Mouse (Mus musculus) MEL (cell line): ENCODE results near the gene Cflar.
A peak's percentile ranks its signal among the peaks of the same experiment; 100 is the strongest.

Experiments used
- CTCF ChIP-seq, 3 experiments: IDR thresholded peaks in 2 of 3; conservative IDR thresholded peaks in 1 of 3; 2 replicates each; pipeline ENCODE4 v1.5.1; 2011 to 2012; ENCODE audit warnings: low read length in 3 of 3, low read depth in 2 of 3, mild to moderate bottlenecking in 2 of 3, improper control_type of control experiment in 1 of 3, inconsistent platforms in 1 of 3, mixed read lengths in 1 of 3, moderate library complexity in 1 of 3; ENCODE audit not compliant: control insufficient read depth in 1 of 3, insufficient read depth in 1 of 3, poor library complexity in 1 of 3, severe bottlenecking in 1 of 3
- E2F4 ChIP-seq: IDR thresholded peaks from 2 replicates; pipeline ENCODE4 v1.6.1; 2011; ENCODE audit warnings: low read depth, low read length, improper control_type of control experiment, borderline replicate concordance
- EP300 ChIP-seq, 2 experiments: IDR thresholded peaks; 2 replicates each; pipeline ENCODE4 v1.6.1; 2011; ENCODE audit warnings: improper control_type of control experiment in 2 of 2, low read length in 2 of 2, low read depth in 1 of 2, mild to moderate bottlenecking in 1 of 2
- ETS1 ChIP-seq: IDR thresholded peaks from 2 replicates; pipeline ENCODE4 v1.6.1; 2012; ENCODE audit warnings: low read depth, mild to moderate bottlenecking, inconsistent platforms, low read length, improper control_type of control experiment, moderate library complexity
- GATA1 ChIP-seq: IDR thresholded peaks from 2 replicates; pipeline ENCODE4 v1.6.1; 2011; ENCODE audit warnings: low read depth, low read length, improper control_type of control experiment
- MYB ChIP-seq: IDR thresholded peaks from 2 replicates; pipeline ENCODE4 v1.6.1; 2011; ENCODE audit warnings: mild to moderate bottlenecking, low read depth, low read length, improper control_type of control experiment
- POLR2A ChIP-seq, 2 experiments: IDR thresholded peaks; 2 replicates each; pipeline ENCODE4 v1.6.1; 2011 to 2012; ENCODE audit warnings: low read length in 2 of 2, mild to moderate bottlenecking in 2 of 2, control low read depth in 1 of 2, improper control_type of control experiment in 1 of 2, low read depth in 1 of 2, moderate library complexity in 1 of 2; ENCODE audit not compliant: control insufficient read depth in 1 of 2, insufficient read depth in 1 of 2, poor library complexity in 1 of 2
- ZC3H11A ChIP-seq: IDR thresholded peaks from 2 replicates; pipeline ENCODE4 v1.6.1; 2012; ENCODE audit warnings: low read depth, mild to moderate bottlenecking, inconsistent platforms, low read length, improper control_type of control experiment

GRCm38 (mm10) chr1:58746880-58747279 is 35.6 kb downstream of the Cflar start:
- no peak for TF ChIP-seq EP300 (IDR thresholded peaks at IDR 0.05; ENCODE audit: low read depth in 1 of 2, low read length in 2 of 2)
- TF ChIP-seq ETS1 = no peak
- TF ChIP-seq MYB = no peak
- TF ChIP-seq CTCF (IDR thresholded peaks at IDR 0.05 in 2 of 3, conservative IDR thresholded peaks at IDR 0.05 in 1 of 3; ENCODE audit: control insufficient read depth in 1 of 3, insufficient read depth in 1 of 3, low read depth in 2 of 3, low read length in 3 of 3, poor library complexity in 1 of 3, severe bottlenecking in 1 of 3) = peak; percentile 40 to 85 (median 59)
- no peak for TF ChIP-seq GATA1
- no peak for TF ChIP-seq E2F4
- no peak for TF ChIP-seq POLR2A (IDR thresholded peaks at IDR 0.05; ENCODE audit: control insufficient read depth in 1 of 2, insufficient read depth in 1 of 2, low read depth in 1 of 2, low read length in 2 of 2, poor library complexity in 1 of 2)
- peak; percentile 72 for TF ChIP-seq ZC3H11A
